Mouse (Mus musculus) small intestine, adult 2 months (tissue): Measurements from ENCODE around the gene Nid1. TPM values are rescaled to one million over a fixed set of nuclear protein-coding genes. Genes with fewer than 3 reads are reported as not detected.
"Not testable (repeated sequence)": the region's sequence is repeated elsewhere in the genome, so short reads cannot be mapped to it uniquely, and the experiment has no call there.

ENCODE experiments used
- H3K27ac ChIP-seq: fragments of 200-500 bp; 2 replicates; pipeline ENCODE4 v1.5.1; 2012; ENCODE audit warnings: low read depth, low read length, control low read depth, inconsistent platforms; ENCODE audit not compliant: insufficient read depth
- H3K27me3 ChIP-seq: fragments of 200-500 bp; 2 replicates; pipeline ENCODE4 v1.6.1; 2012; ENCODE audit warnings: mild to moderate bottlenecking, moderate library complexity, low read length, inconsistent platforms; ENCODE audit not compliant: control insufficient read depth, insufficient read depth
- H3K36me3 ChIP-seq: fragments of 200-500 bp; 2 replicates; pipeline ENCODE4 v1.6.1; 2012; ENCODE audit warnings: mild to moderate bottlenecking, low read length, control low read depth, inconsistent platforms; ENCODE audit not compliant: control insufficient read depth, insufficient read depth
- H3K4me1 ChIP-seq: fragments of 200-500 bp; 2 replicates; pipeline ENCODE4 v1.6.1; 2012; ENCODE audit warnings: low read length, inconsistent platforms, mixed read lengths; ENCODE audit not compliant: control insufficient read depth, insufficient read depth, insufficient read length
- H3K4me3 ChIP-seq: fragments of 200-500 bp; 2 replicates; pipeline ENCODE4 v1.5.1; 2012; ENCODE audit warnings: low read depth, mild to moderate bottlenecking, control low read depth, inconsistent platforms, low read length, moderate library complexity
- CTCF ChIP-seq: fragments of 200-500 bp; IDR thresholded peaks from 2 replicates; pipeline ENCODE4 v1.5.1; 2012; ENCODE audit warnings: low read depth, mild to moderate bottlenecking, control low read depth, inconsistent platforms, low read length, moderate library complexity, mixed read lengths; ENCODE audit not compliant: insufficient replicate concordance, insufficient read length; ENCODE audit errors: extremely low read depth
- POLR2A ChIP-seq: fragments of 200-500 bp; IDR thresholded peaks from 2 replicates; pipeline ENCODE4 v1.6.1; 2012; ENCODE audit warnings: low read depth, mild to moderate bottlenecking, control low read depth, inconsistent platforms, low read length, moderate library complexity
- WGBS: fragments of 180-500 bp; shearing (Covaris S2); methylation state at CpG from one replicate; pipeline ENCODE4 v1.1.7; 2018; 5-methylcytosine and 5-hydroxymethylcytosine counted together
- polyA plus RNA-seq: library from polyadenylated mRNA; depleted of rRNA; stranded (reverse); fragments of >200 nt; gene quantifications from 2 replicates; pipeline ENCODE4 v1.2.3, GENCODE M21; 2012

Gene Nid1
- polyA plus RNA-seq, 1 experiment: 26.2 TPM

DNA sequence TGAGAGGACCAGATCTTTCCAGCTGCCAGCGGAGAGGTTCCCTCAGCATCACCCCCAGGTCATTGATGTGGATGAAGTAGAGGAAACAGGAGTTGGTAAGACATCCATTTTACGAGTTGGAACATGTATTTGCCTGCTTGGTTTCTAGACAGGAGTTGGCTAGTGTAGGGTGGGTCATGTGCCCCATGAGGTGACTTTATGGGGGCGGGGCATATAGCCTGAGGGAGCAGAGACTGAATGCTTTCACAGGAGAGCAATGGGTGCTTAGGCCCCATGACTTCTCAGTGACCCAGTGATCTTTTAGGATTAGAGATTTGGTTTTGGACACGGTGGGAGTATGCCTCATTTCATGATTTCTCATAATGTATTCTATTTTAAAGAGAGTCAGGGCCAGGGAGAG is 31.2 kb downstream of the Nid1 start:
- H3K4me1 ChIP-seq: no peaks in the 10 kb centered on the region
- no peak overlapping the region for H3K27ac ChIP-seq
- 75% methylated on average over 4 of the region's 4 CpGs for WGBS
- TF ChIP-seq POLR2A (no peak), CTCF (no peak)
- no peak overlapping the region for H3K4me3 ChIP-seq
- H3K36me3 ChIP-seq: no peaks in the 10 kb centered on the region
- no peaks in the 10 kb centered on the region for H3K27me3 ChIP-seq

DNA sequence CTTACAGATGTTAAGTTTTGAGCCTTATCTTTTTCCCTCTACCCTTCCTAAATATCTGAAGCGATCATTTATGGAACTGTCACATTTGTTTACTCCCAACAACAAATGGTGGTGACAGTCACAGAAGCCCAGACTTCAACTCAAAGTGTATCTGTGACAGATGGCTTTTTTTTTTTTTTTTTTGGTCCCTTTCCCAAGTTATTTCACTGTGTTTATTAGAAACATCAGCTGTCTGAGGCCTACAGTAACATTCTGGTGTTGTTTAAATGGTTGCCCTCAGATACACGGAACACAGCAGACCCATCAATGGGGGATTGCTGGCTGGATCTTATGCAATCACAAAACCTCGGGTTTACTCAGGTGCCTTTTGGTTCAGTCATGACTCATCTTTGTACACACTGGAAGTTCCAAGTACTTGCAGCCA is 34.0 kb downstream of the Nid1 start:
- 47% methylated on average over 3 of the region's 3 CpGs for WGBS
- H3K4me1 ChIP-seq: no peaks in the 10 kb centered on the region
- TF ChIP-seq CTCF (no peak), POLR2A (no peak)
- H3K27me3 ChIP-seq: no peaks in the 10 kb centered on the region
- no peaks in the 10 kb centered on the region for H3K36me3 ChIP-seq
- no peak overlapping the region for H3K4me3 ChIP-seq
- no peak overlapping the region for H3K27ac ChIP-seq

DNA sequence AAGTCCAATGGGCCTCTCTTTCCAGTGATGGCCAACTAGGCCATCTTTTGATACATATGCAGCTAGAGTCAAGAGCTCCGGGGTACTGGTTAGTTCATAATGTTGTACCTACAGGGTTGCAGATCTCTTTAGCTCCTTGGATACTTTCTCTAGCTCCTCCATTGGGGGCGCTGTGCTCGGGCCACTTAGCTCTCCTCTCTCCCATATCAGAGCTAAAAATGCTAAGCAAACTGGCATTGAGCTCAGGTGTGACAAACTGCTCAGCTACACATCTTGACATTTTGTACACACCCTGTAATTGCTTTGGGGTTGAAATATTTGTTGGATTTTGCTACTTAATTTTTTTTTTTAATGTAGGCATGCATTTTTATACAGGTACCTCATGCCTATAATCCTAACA is 37.1 kb downstream of the Nid1 start:
- not testable (repeated sequence) for H3K4me1 ChIP-seq, H3K4me3 ChIP-seq, H3K36me3 ChIP-seq, H3K27me3 ChIP-seq, H3K27ac ChIP-seq
- WGBS: 66% methylated on average over 3 of the region's 3 CpGs

DNA sequence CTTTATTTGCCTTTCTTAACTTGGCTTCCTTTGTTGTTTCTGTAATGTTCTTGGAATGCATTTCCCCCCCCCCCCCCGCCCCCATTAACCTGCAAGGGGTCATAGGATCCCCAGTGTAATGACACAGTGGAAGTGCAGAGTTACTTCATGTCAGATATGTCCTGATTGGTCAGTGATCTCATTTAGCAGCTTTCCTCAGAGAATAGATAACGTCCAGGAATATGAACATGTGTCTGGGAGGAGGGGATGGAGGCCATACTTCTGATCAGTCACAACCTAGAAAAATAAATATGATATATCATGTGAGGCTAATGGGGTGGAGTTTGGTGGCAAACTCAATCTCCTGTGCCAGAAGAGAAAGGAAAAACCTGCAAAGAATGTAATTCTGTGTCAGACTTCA is 37.6 kb downstream of the Nid1 start:
- Histone ChIP-seq H3K4me1 (no peaks in the 10 kb centered on the region), H3K27me3 (no peaks in the 10 kb centered on the region), H3K4me3 (no peak overlapping the region), H3K36me3 (no peaks in the 10 kb centered on the region), H3K27ac (no peak overlapping the region)
- WGBS: 41% methylated on average over 2 of the region's 2 CpGs
- TF ChIP-seq CTCF (no peak), POLR2A (no peak)

DNA sequence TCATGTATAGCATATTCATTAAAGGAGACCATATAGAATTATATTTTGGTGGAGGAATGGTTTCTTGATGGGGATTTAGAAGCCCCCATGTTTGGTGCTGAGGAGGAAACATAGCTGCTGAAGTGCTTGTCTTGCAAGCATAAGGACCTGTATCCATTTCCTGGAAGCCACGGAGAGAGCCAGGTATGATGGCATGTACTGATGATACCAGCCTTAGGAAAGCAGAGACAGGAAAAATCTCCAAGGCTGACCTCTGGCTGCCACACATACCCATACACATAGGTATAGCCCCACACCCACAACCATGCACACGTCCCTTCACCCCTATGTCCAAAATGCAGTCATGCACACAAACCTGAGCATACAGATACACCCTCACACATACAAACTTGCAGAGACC is 39.2 kb downstream of the Nid1 start:
- no peak for TF ChIP-seq CTCF
- TF ChIP-seq POLR2A: no peak

DNA sequence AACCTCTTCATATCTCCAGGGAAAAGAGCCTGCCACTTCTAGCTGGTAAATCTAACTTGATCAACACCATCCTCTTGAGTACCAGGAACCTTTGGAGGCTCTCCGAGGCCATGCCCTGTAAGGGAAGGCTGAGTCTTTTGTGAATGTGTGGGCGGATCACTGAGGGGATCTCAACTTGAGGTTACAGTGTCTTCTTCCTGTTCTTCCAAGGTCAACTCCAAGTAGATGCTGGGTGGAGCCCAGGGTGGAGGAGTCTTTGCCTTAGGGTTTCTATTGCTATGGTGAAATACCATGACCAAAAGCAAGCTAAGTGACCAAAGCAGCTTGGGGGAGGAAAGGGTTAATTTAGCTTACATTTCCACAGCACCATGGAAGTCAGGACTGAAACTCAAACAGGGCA is 39.7 kb downstream of the Nid1 start:
- H3K36me3 ChIP-seq: no peaks in the 10 kb centered on the region; the same call in 1 of the 2 replicates
- TF ChIP-seq CTCF: no peak
- TF ChIP-seq POLR2A: no peak
- H3K27ac ChIP-seq: no peak overlapping the region
- 77% methylated on average over 2 of the region's 2 CpGs for WGBS
- H3K27me3 ChIP-seq: no peaks in the 10 kb centered on the region
- H3K4me3 ChIP-seq: no peak overlapping the region
- H3K4me1 ChIP-seq: no peaks in the 10 kb centered on the region

More for the DNA sequence above, 39.2 kb downstream of the Nid1 start:
- Histone ChIP-seq H3K27ac (no peak overlapping the region), H3K36me3 (no peaks in the 10 kb centered on the region; the same call in 1 of the 2 replicates), H3K27me3 (no peaks in the 10 kb centered on the region), H3K4me1 (no peaks in the 10 kb centered on the region), H3K4me3 (no peak overlapping the region)
- WGBS: 81% methylated on average over 2 of the region's 2 CpGs

DNA sequence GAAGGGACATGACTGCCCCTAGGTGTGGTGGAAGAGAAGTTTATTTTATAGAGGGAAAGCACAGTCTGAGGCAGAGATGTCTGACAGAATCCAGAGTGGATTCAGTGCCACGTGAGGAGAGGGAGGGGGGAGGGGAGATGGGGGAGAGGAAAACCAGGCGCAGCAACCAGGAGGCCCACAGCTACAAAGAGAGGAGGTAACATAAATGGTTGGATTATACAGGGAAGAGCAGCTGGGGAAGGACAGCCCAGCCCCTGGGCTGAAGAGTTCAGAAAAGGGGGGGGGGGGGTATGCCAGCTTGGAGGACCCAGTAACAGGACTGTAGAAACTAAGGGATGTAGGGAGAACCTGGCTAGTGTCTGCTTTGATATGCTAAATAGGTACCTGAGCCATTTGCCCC is 42.6 kb downstream of the Nid1 start:
- no peak for TF ChIP-seq CTCF
- no peak for TF ChIP-seq POLR2A
- H3K4me1 ChIP-seq: no peaks in the 10 kb centered on the region
- 25% methylated on average over 2 of the region's 2 CpGs for WGBS

DNA sequence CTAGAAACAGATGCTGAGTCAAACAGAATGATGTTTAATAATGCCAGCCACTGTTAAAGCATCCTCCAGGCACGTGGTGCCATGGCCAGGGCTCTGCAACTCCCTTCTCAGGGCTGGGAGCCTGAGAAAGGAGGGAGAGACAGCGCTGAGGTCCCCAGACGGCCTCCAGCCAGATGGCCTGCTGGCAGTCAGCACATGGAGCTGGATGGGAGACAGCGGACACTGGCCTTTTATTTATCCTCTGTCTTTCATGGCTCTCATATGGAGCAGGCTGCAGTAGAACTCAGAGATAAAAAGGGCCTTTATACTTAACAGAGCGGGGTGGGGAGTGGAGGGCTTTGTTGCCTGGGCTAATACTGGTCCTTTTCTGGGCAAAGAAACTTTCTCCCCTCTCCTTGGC is 43.7 kb downstream of the Nid1 start:
- no peak overlapping the region for H3K27ac ChIP-seq

More for the DNA sequence above, 42.6 kb downstream of the Nid1 start:
- Histone ChIP-seq H3K4me3 (no peak overlapping the region), H3K36me3 (no peaks in the 10 kb centered on the region; the same call in 1 of the 2 replicates), H3K27ac (no peak overlapping the region), H3K27me3 (no peaks in the 10 kb centered on the region)

More for the DNA sequence above, 43.7 kb downstream of the Nid1 start:
- H3K4me3 ChIP-seq: no peak overlapping the region
- WGBS: 61% methylated on average over 5 of the region's 5 CpGs
- H3K27me3 ChIP-seq: no peaks in the 10 kb centered on the region
- TF ChIP-seq CTCF (no peak), POLR2A (no peak)
- no peaks in the 10 kb centered on the region; the same call in 1 of the 2 replicates for H3K36me3 ChIP-seq
- no peaks in the 10 kb centered on the region for H3K4me1 ChIP-seq
